Mouse (Mus musculus): ENCODE measurements around the gene Nptx1.

The Nptx1 gene

GRCm38 (mm10) chr11:119490861-119491689, 56.5 kb downstream of the Nptx1 start, which contains the start of gene Endov:
Gene Endov (plus strand): TSS chr11:119491347.
- DNase-seq, result peak; percentile 100

All from right cerebral cortex, postnatal 14 days (tissue).